Mouse (Mus musculus): Measurements from ENCODE around the gene Nme9. TPM values are rescaled to one million over a fixed set of nuclear protein-coding genes. Genes with fewer than 3 reads are reported as not detected.

Nme9 gene
- polyA plus RNA-seq, 1 experiment, result not detected

DNA sequence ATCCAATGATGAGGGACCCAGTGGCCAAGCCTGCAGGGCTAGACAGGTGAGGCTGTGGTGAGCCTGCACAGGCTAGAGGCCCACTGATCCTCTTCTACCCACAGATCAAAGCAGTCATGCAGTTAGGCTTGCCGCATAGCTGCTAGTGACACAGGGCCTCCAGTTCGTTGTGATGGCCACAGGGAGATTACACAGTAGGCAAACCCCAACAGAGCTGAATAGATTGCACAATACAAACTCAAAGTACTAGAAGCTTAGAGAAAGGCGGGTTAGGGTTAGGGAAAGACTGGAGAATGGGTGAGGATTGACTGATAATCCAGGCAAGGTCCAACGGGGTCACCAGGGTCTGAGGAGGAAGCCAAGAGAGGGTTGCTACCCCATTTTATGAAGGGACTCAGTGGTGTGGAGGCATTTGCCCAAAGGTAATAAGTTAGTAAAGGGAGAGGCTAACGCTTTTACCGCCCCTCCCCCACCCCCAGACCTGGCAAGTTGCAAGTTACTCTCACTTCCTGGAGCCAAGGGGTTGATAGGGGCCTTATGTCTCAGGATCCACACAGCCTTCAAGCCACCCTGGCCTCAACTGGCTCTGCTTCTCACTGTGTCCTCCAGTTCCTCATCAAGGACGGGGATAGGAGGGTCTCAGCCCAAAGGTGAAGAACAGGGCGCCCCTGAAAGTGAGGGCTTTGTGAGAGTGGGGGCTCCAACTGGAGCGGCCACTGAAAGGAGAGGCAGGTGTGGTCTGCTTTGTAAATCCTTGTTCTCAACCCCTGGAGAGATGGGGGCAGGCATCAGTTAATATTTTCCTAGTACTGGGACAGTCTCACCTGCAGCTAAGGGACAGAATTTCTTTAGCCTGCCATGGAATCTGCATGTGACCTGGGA, 27.3 kb upstream of the Nme9 start:
- Histone ChIP-seq H3K4me3 (ENCODE audit: insufficient read depth, low read depth, low read length) (no peak overlapping the region), H3K27ac (ENCODE audit: insufficient read depth, low read depth, low read length) (no peak overlapping the region), H3K4me1 (ENCODE audit: control insufficient read depth, insufficient read depth, low read length) (peaks cover 54% of the 10 kb centered on the region)
- TF ChIP-seq CTCF (IDR thresholded peaks at IDR 0.05; ENCODE audit: insufficient read depth, low read depth, low read length), result no peak
- TF ChIP-seq POLR2A (IDR thresholded peaks at IDR 0.05; ENCODE audit: insufficient read depth, low read depth, low read length), result no peak
- WGBS, result 80% methylated on average over 9 of the region's 9 CpGs

- 75% methylated on average over 4 of the region's 4 CpGs for WGBS
- Histone ChIP-seq H3K27ac (ENCODE audit: insufficient read depth, low read depth, low read length) (no peak overlapping the region), H3K4me3 (ENCODE audit: insufficient read depth, low read depth, low read length) (no peak overlapping the region), H3K4me1 (ENCODE audit: control insufficient read depth, insufficient read depth, low read length) (peaks cover 55% of the 10 kb centered on the region)
- TF ChIP-seq POLR2A (IDR thresholded peaks at IDR 0.05; ENCODE audit: insufficient read depth, low read depth, low read length) (no peak), CTCF (IDR thresholded peaks at IDR 0.05; ENCODE audit: insufficient read depth, low read depth, low read length) (no peak)
These were observed 26.8 kb upstream of the Nme9 start for GRCm38 (mm10) chr9:99424574-99424863.

DNA sequence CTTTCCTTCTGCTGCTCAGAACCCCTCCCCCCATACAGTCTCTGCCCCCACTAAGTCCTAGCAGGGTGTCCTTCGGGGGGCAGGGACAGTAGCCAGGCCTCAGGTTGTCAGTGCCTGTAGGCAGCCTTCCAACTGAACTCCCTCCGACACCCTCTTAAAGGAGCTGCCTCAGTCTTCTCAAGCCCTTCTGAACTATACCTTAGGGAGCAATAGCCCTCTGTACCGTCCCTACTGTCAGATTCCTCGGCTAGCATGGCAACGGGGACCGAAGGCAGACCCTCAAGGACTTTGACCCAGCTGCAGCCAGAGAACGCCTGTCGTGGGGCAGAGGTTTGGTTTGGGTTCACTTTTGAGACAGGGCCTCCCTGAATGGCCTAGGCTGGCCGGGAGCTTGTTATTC, 26.0 kb upstream of the Nme9 start:
- peaks cover 57% of the 10 kb centered on the region for H3K4me1 ChIP-seq (ENCODE audit: control insufficient read depth, insufficient read depth, low read length)
- H3K27ac ChIP-seq (ENCODE audit: insufficient read depth, low read depth, low read length), result no peak overlapping the region
- 63% methylated on average over 9 of the region's 9 CpGs for WGBS
- no peak for TF ChIP-seq CTCF (IDR thresholded peaks at IDR 0.05; ENCODE audit: insufficient read depth, low read depth, low read length)
- no peak for TF ChIP-seq POLR2A (IDR thresholded peaks at IDR 0.05; ENCODE audit: insufficient read depth, low read depth, low read length)
- no peak overlapping the region for H3K4me3 ChIP-seq (ENCODE audit: insufficient read depth, low read depth, low read length)

GRCm38 (mm10) chr9:99428601-99429331, 22.5 kb upstream of the Nme9 start:
- TF ChIP-seq CTCF (IDR thresholded peaks at IDR 0.05; ENCODE audit: insufficient read depth, low read depth, low read length) (no peak), POLR2A (IDR thresholded peaks at IDR 0.05; ENCODE audit: insufficient read depth, low read depth, low read length) (no peak)
- 43% methylated on average over 11 of the region's 11 CpGs for WGBS
- Histone ChIP-seq H3K27ac (ENCODE audit: insufficient read depth, low read depth, low read length) (peak overlapping the region; percentile 19), H3K4me3 (ENCODE audit: insufficient read depth, low read depth, low read length) (no peak overlapping the region), H3K4me1 (ENCODE audit: control insufficient read depth, insufficient read depth, low read length) (peaks cover 47% of the 10 kb centered on the region)

GRCm38 (mm10) chr9:99429845-99430244, 21.4 kb upstream of the Nme9 start:
- Histone ChIP-seq H3K4me1 (ENCODE audit: control insufficient read depth, insufficient read depth, low read length) (peaks cover 38% of the 10 kb centered on the region), H3K27ac (ENCODE audit: insufficient read depth, low read depth, low read length) (peak overlapping the region; percentile 71), H3K4me3 (ENCODE audit: insufficient read depth, low read depth, low read length) (no peak overlapping the region)
- TF ChIP-seq CTCF (IDR thresholded peaks at IDR 0.05; ENCODE audit: insufficient read depth, low read depth, low read length) (no peak), POLR2A (IDR thresholded peaks at IDR 0.05; ENCODE audit: insufficient read depth, low read depth, low read length) (no peak)
- 41% methylated on average over 3 of the region's 3 CpGs for WGBS

DNA sequence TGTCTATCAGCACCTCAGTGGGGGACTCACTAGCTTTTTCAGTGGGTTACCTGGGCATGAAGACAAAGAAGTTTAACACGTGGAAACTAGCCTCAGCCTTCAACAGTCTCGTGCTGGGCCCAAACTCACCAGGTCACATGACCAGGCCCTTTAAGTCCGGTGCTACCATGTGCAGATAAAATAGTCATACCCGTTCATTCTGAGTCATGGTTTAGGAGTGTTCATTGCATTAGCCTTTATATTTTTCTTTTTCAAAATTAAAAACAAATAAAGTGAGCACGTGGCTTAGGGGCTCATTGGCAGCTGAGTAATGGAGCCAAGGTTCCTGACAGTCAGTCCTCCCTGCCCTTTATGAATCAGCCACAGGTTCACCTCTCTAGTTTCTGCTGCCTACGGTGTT, 20.5 kb upstream of the Nme9 start:
- Histone ChIP-seq H3K27ac (ENCODE audit: insufficient read depth, low read depth, low read length) (no peak overlapping the region), H3K4me1 (ENCODE audit: control insufficient read depth, insufficient read depth, low read length) (peaks cover 31% of the 10 kb centered on the region), H3K4me3 (ENCODE audit: insufficient read depth, low read depth, low read length) (no peak overlapping the region)
- 57% methylated on average over 6 of the region's 6 CpGs for WGBS
- TF ChIP-seq CTCF (IDR thresholded peaks at IDR 0.05; ENCODE audit: insufficient read depth, low read depth, low read length) (no peak), POLR2A (IDR thresholded peaks at IDR 0.05; ENCODE audit: insufficient read depth, low read depth, low read length) (no peak)

DNA sequence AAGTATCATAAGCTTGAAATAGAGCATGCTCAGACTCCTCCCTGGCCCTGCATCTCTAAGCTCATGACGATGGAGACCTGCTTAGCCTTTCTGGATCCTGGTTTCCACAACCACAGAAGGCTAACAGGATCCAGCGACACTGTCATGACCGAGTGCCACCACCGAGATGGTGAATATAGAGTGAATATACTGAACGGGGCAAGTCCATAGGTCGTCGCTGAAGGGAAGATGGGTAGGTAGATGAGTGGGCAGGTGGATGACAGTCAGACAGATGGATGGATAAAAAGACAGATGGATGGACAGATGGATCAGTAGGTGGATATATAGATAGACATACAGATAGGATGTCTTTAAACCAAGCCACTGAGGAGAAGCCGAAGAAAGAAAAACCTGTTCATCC, 19.9 kb upstream of the Nme9 start:
- H3K4me3 ChIP-seq (ENCODE audit: insufficient read depth, low read depth, low read length), result no peak overlapping the region
- no peak overlapping the region for H3K27ac ChIP-seq (ENCODE audit: insufficient read depth, low read depth, low read length)
- WGBS, result 87% methylated on average over 8 of the region's 8 CpGs
- no peak for TF ChIP-seq POLR2A (IDR thresholded peaks at IDR 0.05; ENCODE audit: insufficient read depth, low read depth, low read length)
- TF ChIP-seq CTCF (IDR thresholded peaks at IDR 0.05; ENCODE audit: insufficient read depth, low read depth, low read length), result no peak
- peaks cover 27% of the 10 kb centered on the region for H3K4me1 ChIP-seq (ENCODE audit: control insufficient read depth, insufficient read depth, low read length)

DNA sequence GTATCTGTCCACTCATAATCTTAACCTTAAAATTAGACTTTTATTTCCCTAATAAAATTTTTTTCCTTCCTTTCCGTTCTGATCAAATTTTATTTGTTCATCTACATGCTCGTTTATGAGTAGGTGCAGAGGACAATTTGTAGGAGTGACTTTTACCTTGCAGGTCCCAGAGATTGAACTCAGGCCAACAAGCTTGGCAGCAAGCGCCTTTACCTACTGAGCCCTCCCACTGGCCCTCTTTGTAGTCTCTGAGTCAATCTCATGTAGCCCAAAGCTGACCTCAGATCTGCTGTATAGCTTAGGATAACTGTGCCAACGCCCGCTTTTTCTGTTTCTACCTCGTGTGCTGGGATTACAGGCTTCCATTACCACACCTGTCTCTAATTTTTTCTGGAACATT, 19.3 kb upstream of the Nme9 start:
- H3K4me1 ChIP-seq (ENCODE audit: control insufficient read depth, insufficient read depth, low read length), result peaks cover 26% of the 10 kb centered on the region
- no peak overlapping the region for H3K27ac ChIP-seq (ENCODE audit: insufficient read depth, low read depth, low read length)
- TF ChIP-seq CTCF (IDR thresholded peaks at IDR 0.05; ENCODE audit: insufficient read depth, low read depth, low read length), result no peak
- TF ChIP-seq POLR2A (IDR thresholded peaks at IDR 0.05; ENCODE audit: insufficient read depth, low read depth, low read length), result no peak
- WGBS, result 82% methylated on average over 6 of the region's 6 CpGs
- no peak overlapping the region for H3K4me3 ChIP-seq (ENCODE audit: insufficient read depth, low read depth, low read length)

GRCm38 (mm10) chr9:99432478-99432877, 18.8 kb upstream of the Nme9 start:
- Histone ChIP-seq H3K4me3 (ENCODE audit: insufficient read depth, low read depth, low read length) (no peak overlapping the region), H3K4me1 (ENCODE audit: control insufficient read depth, insufficient read depth, low read length) (peaks cover 28% of the 10 kb centered on the region), H3K27ac (ENCODE audit: insufficient read depth, low read depth, low read length) (no peak overlapping the region)
- WGBS, result 81% methylated on average over 4 of the region's 4 CpGs
- TF ChIP-seq CTCF (IDR thresholded peaks at IDR 0.05; ENCODE audit: insufficient read depth, low read depth, low read length) (no peak), POLR2A (IDR thresholded peaks at IDR 0.05; ENCODE audit: insufficient read depth, low read depth, low read length) (no peak)
